Mouse (Mus musculus): ENCODE results near the gene Gm10188. TPM values are rescaled to one million over a fixed set of nuclear protein-coding genes. Genes with fewer than 3 reads are reported as not detected.

Gene Gm10188
- polyA plus RNA-seq, 1 experiment from 2014 or later: not detected

DNA sequence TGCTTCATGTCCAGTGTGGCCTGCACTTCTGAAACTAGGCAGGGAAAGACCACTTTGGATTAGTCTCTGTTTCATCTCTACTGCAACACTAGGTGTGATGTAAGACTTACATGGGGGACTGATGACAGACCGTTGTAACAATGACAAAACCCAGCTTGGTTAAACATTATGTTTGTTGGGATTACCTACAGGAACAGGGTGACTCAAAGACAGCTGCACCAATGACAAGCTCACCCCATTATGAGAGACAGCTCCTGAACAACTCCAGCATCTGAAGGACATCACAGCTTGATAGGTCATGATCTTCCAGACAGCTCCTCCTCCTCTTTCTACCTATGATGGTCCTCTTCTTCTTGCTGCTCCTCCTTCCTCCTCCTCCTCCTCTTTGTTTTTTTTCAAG is 30.8 kb upstream of the Gm10188 start:
- TF ChIP-seq CTCF (IDR thresholded peaks at IDR 0.05) (no peak), EP300 (IDR thresholded peaks at IDR 0.05) (no peak; the same call in 1 of the 2 replicates)
- H3K27me3 ChIP-seq (replicated peaks; ENCODE audit: insufficient read depth, low read length): no peaks in the 10 kb centered on the region
- no peaks in the 10 kb centered on the region for H3K4me1 ChIP-seq (ENCODE audit: insufficient read depth, low read depth, low read length)
- peak; percentile 73 for ATAC-seq
- H3K27ac ChIP-seq (ENCODE audit: low read length): no peak overlapping the region
- WGBS: 71% methylated on average over 1 of the region's 1 CpGs
- no peak overlapping the region for H3K4me2 ChIP-seq (replicated peaks; ENCODE audit: low read depth, low read length)
- no peaks in the 10 kb centered on the region for H3K36me3 ChIP-seq (ENCODE audit: insufficient read depth, low read length)
- H3K4me3 ChIP-seq (ENCODE audit: low read depth, low read length): no peak overlapping the region
- H3K9me3 ChIP-seq (ENCODE audit: low read length): no peaks in the 10 kb centered on the region
- H3K9ac ChIP-seq (replicated peaks; ENCODE audit: low read depth): no peak overlapping the region
- DNase-seq (ENCODE audit: low spot score): peak; percentile 62

- Histone ChIP-seq H3K9ac (replicated peaks; ENCODE audit: low read depth) (no peak overlapping the region), H3K27ac (ENCODE audit: low read length) (no peak overlapping the region), H3K4me3 (ENCODE audit: low read depth, low read length) (no peak overlapping the region), H3K27me3 (replicated peaks; ENCODE audit: insufficient read depth, low read length) (no peaks in the 10 kb centered on the region), H3K9me3 (ENCODE audit: low read length) (no peaks in the 10 kb centered on the region), H3K4me1 (ENCODE audit: insufficient read depth, low read depth, low read length) (no peaks in the 10 kb centered on the region), H3K36me3 (ENCODE audit: insufficient read depth, low read length) (no peaks in the 10 kb centered on the region), H3K4me2 (replicated peaks; ENCODE audit: low read depth, low read length) (no peak overlapping the region)
- ATAC-seq (peak; percentile 62), DNase-seq (ENCODE audit: low spot score) (peak; percentile 50)
- TF ChIP-seq CTCF (IDR thresholded peaks at IDR 0.05) (peak; percentile 41), EP300 (IDR thresholded peaks at IDR 0.05) (no peak)
- WGBS: 72% methylated on average over 6 of the region's 6 CpGs
Measured at GRCm38 (mm10) chr1:132254467-132254866, 24.9 kb upstream of the Gm10188 start.

- no peak overlapping the region for H3K27ac ChIP-seq (ENCODE audit: low read length)
- ATAC-seq (no peak), DNase-seq (ENCODE audit: low spot score) (no peak)
- no peak overlapping the region for H3K9ac ChIP-seq (replicated peaks; ENCODE audit: low read depth)
- no peaks in the 10 kb centered on the region for H3K4me1 ChIP-seq (ENCODE audit: insufficient read depth, low read depth, low read length)
- no peak for TF ChIP-seq CTCF (IDR thresholded peaks at IDR 0.05)
- TF ChIP-seq EP300 (IDR thresholded peaks at IDR 0.05): no peak
- H3K4me2 ChIP-seq (replicated peaks; ENCODE audit: low read depth, low read length): no peak overlapping the region
- no peak overlapping the region for H3K4me3 ChIP-seq (ENCODE audit: low read depth, low read length)
- H3K9me3 ChIP-seq (ENCODE audit: low read length): no peaks in the 10 kb centered on the region
- H3K27me3 ChIP-seq (replicated peaks; ENCODE audit: insufficient read depth, low read length): no peaks in the 10 kb centered on the region
- 83% methylated on average over 4 of the region's 4 CpGs for WGBS
- no peaks in the 10 kb centered on the region for H3K36me3 ChIP-seq (ENCODE audit: insufficient read depth, low read length)
Measured at GRCm38 (mm10) chr1:132246641-132247040, 17.1 kb upstream of the Gm10188 start.

- TF ChIP-seq CTCF (IDR thresholded peaks at IDR 0.05): no peak
- TF ChIP-seq EP300 (IDR thresholded peaks at IDR 0.05): no peak
- Histone ChIP-seq H3K4me1 (ENCODE audit: insufficient read depth, low read depth, low read length) (no peaks in the 10 kb centered on the region), H3K9me3 (ENCODE audit: low read length) (no peaks in the 10 kb centered on the region), H3K4me3 (ENCODE audit: low read depth, low read length) (no peak overlapping the region), H3K27me3 (replicated peaks; ENCODE audit: insufficient read depth, low read length) (no peaks in the 10 kb centered on the region), H3K27ac (ENCODE audit: low read length) (no peak overlapping the region), H3K4me2 (replicated peaks; ENCODE audit: low read depth, low read length) (no peak overlapping the region), H3K9ac (replicated peaks; ENCODE audit: low read depth) (no peak overlapping the region), H3K36me3 (ENCODE audit: insufficient read depth, low read length) (no peaks in the 10 kb centered on the region)
- ATAC-seq (no peak), DNase-seq (ENCODE audit: low spot score) (no peak)
- WGBS: 40% methylated on average over 6 of the region's 6 CpGs
Measured at GRCm38 (mm10) chr1:132246137-132246536, 16.6 kb upstream of the Gm10188 start.

DNA sequence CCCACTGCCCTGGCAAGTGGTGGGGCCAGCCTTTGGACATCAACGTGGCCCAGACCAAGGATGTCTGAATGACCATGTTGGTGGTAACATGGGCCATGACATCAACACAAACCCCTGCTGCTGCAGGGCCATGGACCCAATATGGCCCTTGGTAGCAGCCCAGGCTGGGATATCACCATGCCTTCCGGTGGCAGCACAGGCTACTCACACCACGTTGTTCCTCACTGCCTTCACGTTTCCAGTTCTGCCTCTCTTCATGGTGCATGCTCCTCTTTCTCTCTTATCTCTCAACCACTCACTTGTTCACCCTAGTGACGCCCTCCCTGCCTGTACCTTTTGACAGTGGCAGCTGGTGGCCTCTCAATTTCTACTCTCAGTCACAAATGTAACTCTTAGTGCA is 15.4 kb upstream of the Gm10188 start:
- no peaks in the 10 kb centered on the region for H3K4me1 ChIP-seq (ENCODE audit: insufficient read depth, low read depth, low read length)
- no peak overlapping the region for H3K27ac ChIP-seq (ENCODE audit: low read length)
- H3K4me2 ChIP-seq (replicated peaks; ENCODE audit: low read depth, low read length): no peak overlapping the region
- H3K9me3 ChIP-seq (ENCODE audit: low read length): no peaks in the 10 kb centered on the region
- no peaks in the 10 kb centered on the region for H3K27me3 ChIP-seq (replicated peaks; ENCODE audit: insufficient read depth, low read length)
- WGBS: 60% methylated on average over 5 of the region's 5 CpGs
- DNase-seq (ENCODE audit: low spot score): no peak
- TF ChIP-seq CTCF (IDR thresholded peaks at IDR 0.05) (no peak), EP300 (IDR thresholded peaks at IDR 0.05) (no peak)
- no peak for ATAC-seq
- no peak overlapping the region for H3K9ac ChIP-seq (replicated peaks; ENCODE audit: low read depth)
- no peaks in the 10 kb centered on the region for H3K36me3 ChIP-seq (ENCODE audit: insufficient read depth, low read length)
- H3K4me3 ChIP-seq (ENCODE audit: low read depth, low read length): no peak overlapping the region

GRCm38 (mm10) chr1:132237585-132238159 is 8.1 kb upstream of the Gm10188 start:
- Histone ChIP-seq H3K27ac (ENCODE audit: low read length) (no peak overlapping the region), H3K4me1 (ENCODE audit: insufficient read depth, low read depth, low read length) (no peaks in the 10 kb centered on the region), H3K9ac (replicated peaks; ENCODE audit: low read depth) (no peak overlapping the region), H3K9me3 (ENCODE audit: low read length) (no peaks in the 10 kb centered on the region), H3K36me3 (ENCODE audit: insufficient read depth, low read length) (no peaks in the 10 kb centered on the region), H3K4me2 (replicated peaks; ENCODE audit: low read depth, low read length) (no peak overlapping the region), H3K4me3 (ENCODE audit: low read depth, low read length) (no peak overlapping the region), H3K27me3 (replicated peaks; ENCODE audit: insufficient read depth, low read length) (no peaks in the 10 kb centered on the region)
- DNase-seq (ENCODE audit: low spot score): peak; percentile 79
- TF ChIP-seq EP300 (IDR thresholded peaks at IDR 0.05) (no peak), CTCF (IDR thresholded peaks at IDR 0.05) (peak; percentile 94)
- 19% methylated on average over 6 of the region's 6 CpGs for WGBS
- no peak for ATAC-seq
